Mouse (Mus musculus): ENCODE results near the gene Tbc1d4. TPM values are rescaled to one million over a fixed set of nuclear protein-coding genes. Genes with fewer than 3 reads are reported as not detected.

Gene Tbc1d4
- polyA plus RNA-seq, 1 experiment = 3.6 TPM

DNA sequence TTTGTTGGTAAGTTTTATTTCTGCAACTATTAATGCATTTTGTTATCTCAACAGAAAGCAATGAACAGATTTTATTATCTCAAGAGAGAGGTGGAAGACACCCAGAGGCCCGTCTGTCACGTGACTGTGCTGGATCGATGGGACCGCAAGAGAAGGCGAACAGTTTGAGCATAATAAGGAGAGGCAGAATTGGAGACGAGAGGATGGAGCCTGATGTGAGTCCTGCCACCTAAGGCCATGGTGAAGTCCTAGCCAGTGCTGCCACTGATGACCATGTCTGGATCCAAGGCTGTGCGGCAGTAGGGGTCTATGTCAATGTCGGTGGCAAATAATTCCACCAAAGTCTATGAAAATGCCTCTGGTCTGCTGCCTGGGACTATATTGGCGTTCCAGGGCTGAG, 12.3 kb downstream of the Tbc1d4 start:
- no peaks in the 10 kb centered on the region for H3K27me3 ChIP-seq (ENCODE audit: control insufficient read depth, insufficient read depth, insufficient read length)
- H3K36me3 ChIP-seq (ENCODE audit: control insufficient read depth, insufficient read depth) = no peaks in the 10 kb centered on the region
- H3K4me2 ChIP-seq (ENCODE audit: low read depth) = no peak overlapping the region
- TF ChIP-seq E2F4 (IDR thresholded peaks at IDR 0.05; ENCODE audit: insufficient read depth) = no peak
- no peak for TF ChIP-seq MYOD1 (IDR thresholded peaks at IDR 0.05; ENCODE audit: control insufficient read depth in 1 of 3, insufficient read length in 2 of 3, low read depth in 2 of 3)
- TF ChIP-seq SRF (IDR thresholded peaks at IDR 0.05; ENCODE audit: control insufficient read depth, insufficient read length, low read depth) = no peak
- TF ChIP-seq POLR2A (IDR thresholded peaks at IDR 0.05; ENCODE audit: insufficient read length, low read depth) = no peak
- no peak for TF ChIP-seq CEBPB (IDR thresholded peaks at IDR 0.05; ENCODE audit: insufficient read depth, poor library complexity, severe bottlenecking)
- TF ChIP-seq TCF3 (IDR thresholded peaks at IDR 0.05; ENCODE audit: insufficient read length, low read depth) = no peak
- TF ChIP-seq REST (IDR thresholded peaks at IDR 0.05; ENCODE audit: insufficient read depth, insufficient read length) = no peak
- TF ChIP-seq TCF12 (IDR thresholded peaks at IDR 0.05; ENCODE audit: insufficient read depth, poor library complexity, severe bottlenecking) = no peak
- no peak overlapping the region for H3ac ChIP-seq (ENCODE audit: control insufficient read depth, insufficient read length)
- H3K4me3 ChIP-seq = no peak overlapping the region
- H3K79me2 ChIP-seq (ENCODE audit: control insufficient read depth, insufficient read depth) = no peaks in the 10 kb centered on the region

DNA sequence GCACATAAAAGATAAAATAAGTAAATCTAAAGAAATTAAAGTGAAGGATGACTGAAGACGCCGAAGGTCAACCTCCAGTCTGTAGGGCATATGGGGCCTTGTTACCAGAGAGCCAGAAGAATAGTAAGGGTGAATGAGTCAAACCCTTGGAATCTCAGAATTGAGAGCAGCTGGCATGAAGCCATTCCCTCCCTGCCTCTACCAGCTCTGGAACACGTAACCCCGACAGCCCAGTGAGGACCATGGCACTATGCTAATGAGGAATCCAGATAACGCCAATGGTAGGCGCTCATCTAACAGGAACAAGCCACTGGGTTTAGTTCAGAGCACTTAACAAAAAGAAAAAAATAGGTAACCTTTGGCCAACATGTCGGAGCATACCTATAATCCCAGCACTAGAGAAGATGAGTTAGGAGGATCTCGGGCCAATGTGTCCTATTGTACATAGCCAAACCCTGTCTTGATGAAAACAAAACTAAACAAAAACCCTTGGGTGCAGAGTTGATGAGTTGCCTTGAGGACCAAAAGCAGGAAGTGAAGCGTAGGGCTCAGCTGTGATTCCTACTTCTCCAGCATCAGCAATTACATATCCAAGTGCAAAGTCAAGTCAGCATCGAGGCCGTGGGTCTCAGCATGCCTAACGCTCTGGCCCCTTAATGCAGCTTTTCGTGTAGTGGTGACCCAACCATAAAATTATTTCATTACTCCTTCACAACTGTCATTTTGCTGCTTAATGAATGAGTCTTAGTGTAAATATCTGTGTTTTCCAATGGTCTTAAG, 13.5 kb downstream of the Tbc1d4 start:
- Histone ChIP-seq H3K36me3 (ENCODE audit: control insufficient read depth, insufficient read depth) (no peaks in the 10 kb centered on the region), H3ac (ENCODE audit: control insufficient read depth, insufficient read length) (no peak overlapping the region), H3K4me3 (no peak overlapping the region), H3K27me3 (ENCODE audit: control insufficient read depth, insufficient read depth, insufficient read length) (no peaks in the 10 kb centered on the region), H3K79me2 (ENCODE audit: control insufficient read depth, insufficient read depth) (no peaks in the 10 kb centered on the region), H3K4me2 (ENCODE audit: low read depth) (no peak overlapping the region)
- TF ChIP-seq POLR2A (IDR thresholded peaks at IDR 0.05; ENCODE audit: insufficient read length, low read depth) (no peak), MYOG (IDR thresholded peaks at IDR 0.05; ENCODE audit: control insufficient read depth in 1 of 3, insufficient read depth in 1 of 3, insufficient read length in 2 of 3, low read depth in 2 of 3) (no peak), TCF12 (IDR thresholded peaks at IDR 0.05; ENCODE audit: insufficient read depth, poor library complexity, severe bottlenecking) (no peak), MAX (IDR thresholded peaks at IDR 0.05; ENCODE audit: low read depth) (no peak), POLR2AphosphoS2 (IDR thresholded peaks at IDR 0.05; ENCODE audit: insufficient read length, low read depth) (no peak), USF1 (IDR thresholded peaks at IDR 0.05; ENCODE audit: low read depth) (no peak), REST (IDR thresholded peaks at IDR 0.05; ENCODE audit: insufficient read depth, insufficient read length) (no peak), E2F4 (IDR thresholded peaks at IDR 0.05; ENCODE audit: insufficient read depth) (no peak), SRF (IDR thresholded peaks at IDR 0.05; ENCODE audit: control insufficient read depth, insufficient read length, low read depth) (no peak), MYOD1 (IDR thresholded peaks at IDR 0.05; ENCODE audit: control insufficient read depth in 1 of 3, insufficient read length in 2 of 3, low read depth in 2 of 3) (no peak), CEBPB (IDR thresholded peaks at IDR 0.05; ENCODE audit: insufficient read depth, poor library complexity, severe bottlenecking) (no peak), TCF3 (IDR thresholded peaks at IDR 0.05; ENCODE audit: insufficient read length, low read depth) (no peak)

DNA sequence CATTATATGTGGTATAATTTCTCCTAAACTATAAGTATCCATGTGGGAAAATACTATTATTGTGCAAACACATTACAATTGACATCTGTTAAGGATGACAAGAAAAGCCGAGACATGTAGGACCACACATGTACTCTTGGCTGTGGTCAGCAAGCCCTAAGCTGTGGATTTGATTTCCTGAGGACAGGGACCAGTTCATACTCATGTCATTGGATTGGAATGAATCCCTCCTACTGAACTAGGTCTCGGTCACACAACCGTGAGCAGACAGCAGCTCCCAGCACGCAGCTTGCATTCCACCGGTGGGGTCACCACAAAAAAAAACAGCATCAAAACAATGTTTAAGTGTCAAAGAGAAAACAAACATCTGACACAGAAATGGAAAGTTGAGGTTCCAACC, 15.0 kb downstream of the Tbc1d4 start:
- no peak for TF ChIP-seq POLR2A (IDR thresholded peaks at IDR 0.05; ENCODE audit: insufficient read length, low read depth)
- no peak for TF ChIP-seq TCF3 (IDR thresholded peaks at IDR 0.05; ENCODE audit: insufficient read length, low read depth)
- no peak for TF ChIP-seq SRF (IDR thresholded peaks at IDR 0.05; ENCODE audit: control insufficient read depth, insufficient read length, low read depth)
- no peak for TF ChIP-seq MYOD1 (IDR thresholded peaks at IDR 0.05; ENCODE audit: control insufficient read depth in 1 of 3, insufficient read length in 2 of 3, low read depth in 2 of 3)
- no peak for TF ChIP-seq USF1 (IDR thresholded peaks at IDR 0.05; ENCODE audit: low read depth)
- TF ChIP-seq CEBPB (IDR thresholded peaks at IDR 0.05; ENCODE audit: insufficient read depth, poor library complexity, severe bottlenecking) = no peak
- TF ChIP-seq MYOG (IDR thresholded peaks at IDR 0.05; ENCODE audit: control insufficient read depth in 1 of 3, insufficient read depth in 1 of 3, insufficient read length in 2 of 3, low read depth in 2 of 3) = no peak
- no peak for TF ChIP-seq POLR2AphosphoS2 (IDR thresholded peaks at IDR 0.05; ENCODE audit: insufficient read length, low read depth)
- TF ChIP-seq TCF12 (IDR thresholded peaks at IDR 0.05; ENCODE audit: insufficient read depth, poor library complexity, severe bottlenecking) = no peak
- TF ChIP-seq MAX (IDR thresholded peaks at IDR 0.05; ENCODE audit: low read depth) = no peak
- TF ChIP-seq E2F4 (IDR thresholded peaks at IDR 0.05; ENCODE audit: insufficient read depth) = no peak
- no peak for TF ChIP-seq REST (IDR thresholded peaks at IDR 0.05; ENCODE audit: insufficient read depth, insufficient read length)
- H3K27me3 ChIP-seq (ENCODE audit: control insufficient read depth, insufficient read depth, insufficient read length) = no peaks in the 10 kb centered on the region
- H3K36me3 ChIP-seq (ENCODE audit: control insufficient read depth, insufficient read depth) = no peaks in the 10 kb centered on the region
- H3ac ChIP-seq (ENCODE audit: control insufficient read depth, insufficient read length) = no peak overlapping the region
- H3K4me2 ChIP-seq (ENCODE audit: low read depth) = no peak overlapping the region
- H3K79me2 ChIP-seq (ENCODE audit: control insufficient read depth, insufficient read depth) = no peaks in the 10 kb centered on the region
- no peak overlapping the region for H3K4me3 ChIP-seq

DNA sequence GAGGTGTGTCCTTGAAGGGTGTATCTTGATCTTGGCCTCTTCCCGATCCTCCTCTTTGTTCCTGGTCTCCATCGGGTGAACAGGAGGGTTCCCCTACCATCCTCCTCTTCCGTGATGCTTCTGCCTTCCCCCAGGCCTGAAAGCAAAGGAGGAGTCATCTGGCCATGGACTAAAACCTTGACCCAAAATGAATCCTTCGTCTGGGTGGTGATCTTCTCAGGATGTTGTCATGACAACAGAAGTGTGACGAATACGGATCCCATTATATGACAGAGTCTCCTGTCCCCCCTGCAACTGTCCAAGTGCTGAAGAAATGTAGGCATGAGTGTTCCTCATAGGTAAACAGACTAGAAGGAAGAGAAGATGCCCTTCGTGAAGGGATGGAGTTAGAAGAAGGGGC, 15.7 kb downstream of the Tbc1d4 start:
- Histone ChIP-seq H3K4me3 (no peak overlapping the region), H3K79me2 (ENCODE audit: control insufficient read depth, insufficient read depth) (no peaks in the 10 kb centered on the region), H3K27me3 (ENCODE audit: control insufficient read depth, insufficient read depth, insufficient read length) (no peaks in the 10 kb centered on the region), H3ac (ENCODE audit: control insufficient read depth, insufficient read length) (no peak overlapping the region), H3K36me3 (ENCODE audit: control insufficient read depth, insufficient read depth) (no peaks in the 10 kb centered on the region), H3K4me2 (ENCODE audit: low read depth) (no peak overlapping the region)
- no peak for TF ChIP-seq TCF12 (IDR thresholded peaks at IDR 0.05; ENCODE audit: insufficient read depth, poor library complexity, severe bottlenecking)
- TF ChIP-seq MAX (IDR thresholded peaks at IDR 0.05; ENCODE audit: low read depth) = no peak
- TF ChIP-seq POLR2AphosphoS2 (IDR thresholded peaks at IDR 0.05; ENCODE audit: insufficient read length, low read depth) = no peak
- TF ChIP-seq USF1 (IDR thresholded peaks at IDR 0.05; ENCODE audit: low read depth) = no peak
- TF ChIP-seq MYOG (IDR thresholded peaks at IDR 0.05; ENCODE audit: control insufficient read depth in 1 of 3, insufficient read depth in 1 of 3, insufficient read length in 2 of 3, low read depth in 2 of 3) = no peak
- TF ChIP-seq POLR2A (IDR thresholded peaks at IDR 0.05; ENCODE audit: insufficient read length, low read depth) = no peak
- no peak for TF ChIP-seq TCF3 (IDR thresholded peaks at IDR 0.05; ENCODE audit: insufficient read length, low read depth)
- no peak for TF ChIP-seq MYOD1 (IDR thresholded peaks at IDR 0.05; ENCODE audit: control insufficient read depth in 1 of 3, insufficient read length in 2 of 3, low read depth in 2 of 3)
- TF ChIP-seq REST (IDR thresholded peaks at IDR 0.05; ENCODE audit: insufficient read depth, insufficient read length) = no peak
- no peak for TF ChIP-seq E2F4 (IDR thresholded peaks at IDR 0.05; ENCODE audit: insufficient read depth)
- no peak for TF ChIP-seq CEBPB (IDR thresholded peaks at IDR 0.05; ENCODE audit: insufficient read depth, poor library complexity, severe bottlenecking)
- TF ChIP-seq SRF (IDR thresholded peaks at IDR 0.05; ENCODE audit: control insufficient read depth, insufficient read length, low read depth) = no peak

Measured in myocyte (in vitro differentiated cells).